ENCODE assay signal across 8 mouse cellular contexts in genomic region chr6:144339006-144339405, GRCm38 (mm10).
DNase-seq lines count a peak whose midpoint lies in the region; ATAC-seq and TF ChIP-seq lines count a peak whose summit lies in the region.
"Had no signal": no experiment of that assay in that cellular context is flagged by ENCODE, and none has a peak within 500 bp of the region (broad histone marks: within the 10 kb centered on the region; RNA-seq: fewer than 3 reads in every experiment).

No protein-coding gene starts in this region.

- H3K4me3 ChIP-seq in intestine, postnatal 0 days (ENCODE audit: low read depth, low read length): no peak overlapping the region
- H3K4me3 ChIP-seq in intestine, embryonic 16.5 days (ENCODE audit: low read length): no peak overlapping the region
- no peak overlapping the region for H3K4me3 ChIP-seq in CH12.LX (replicated peaks in 1 of 3; ENCODE audit: low read depth in 2 of 3, low read length in 2 of 3, poor library complexity in 1 of 3)

- no peak overlapping the region for H3K9ac ChIP-seq in intestine, postnatal 0 days (ENCODE audit: low read depth, low read length)
- H3K9ac ChIP-seq in intestine, embryonic 16.5 days (ENCODE audit: low read depth, low read length): no peak overlapping the region
- H3K9ac ChIP-seq in CH12.LX (ENCODE audit: insufficient read depth, low read depth): no peak overlapping the region

- no peak for TF ChIP-seq POLR2A in CH12.LX (IDR thresholded peaks at IDR 0.05; ENCODE audit: low read depth, low read length)

- H3K27me3 ChIP-seq in intestine, postnatal 0 days (replicated peaks; ENCODE audit: control insufficient read depth, insufficient read depth, low read length): no peaks in the 10 kb centered on the region
- H3K27me3 ChIP-seq in intestine, embryonic 16.5 days (replicated peaks; ENCODE audit: control insufficient read depth, insufficient read depth, low read length): no peaks in the 10 kb centered on the region
- H3K27me3 ChIP-seq in CH12.LX (replicated peaks): no peaks in the 10 kb centered on the region
- H3K27me3 ChIP-seq: Patski had no signal

- dilution Hi-C loops in CH12.LX (cut with MboI; ENCODE audit: extremely low pct_ligation_motif_present, extremely low pct_unique_long_range_greater_than_20kb, low sequenced_read_pairs): no loop called here

- in situ Hi-C loops in CH12.LX (cut with MboI; ENCODE audit: low pct_ligation_motif_present, low pct_unique_long_range_greater_than_20kb, low sequenced_read_pairs): loop anchor here (25.0 kb wide), 1 partner anchor 623 kb away; no protein-coding TSS in a partner anchor

- H3K9me3 ChIP-seq in intestine, postnatal 0 days (ENCODE audit: control insufficient read depth): no peaks in the 10 kb centered on the region
- peaks cover 5% of the 10 kb centered on the region; the same call in 1 of the 2 replicates for H3K9me3 ChIP-seq in intestine, embryonic 16.5 days (ENCODE audit: control insufficient read depth, low read length)
- peaks cover 4% of the 10 kb centered on the region for H3K9me3 ChIP-seq in CH12.LX (replicated peaks; ENCODE audit: low read length)

- no peak overlapping the region for H3K27ac ChIP-seq in intestine, postnatal 0 days (ENCODE audit: low read depth, low read length)
- H3K27ac ChIP-seq in intestine, embryonic 16.5 days (ENCODE audit: low read length): no peak overlapping the region
- H3K27ac ChIP-seq in CH12.LX (ENCODE audit: insufficient read depth, low read depth): no peak overlapping the region

- no peak for TF ChIP-seq EP300 in CH12.LX (IDR thresholded peaks at IDR 0.05; ENCODE audit: low read length)

- H3K79me2 ChIP-seq in CH12.LX (replicated peaks; ENCODE audit: control insufficient read depth, extremely low read depth, insufficient read depth, poor library complexity, severe bottlenecking): no peaks in the 10 kb centered on the region

- no peaks in the 10 kb centered on the region for H3K36me3 ChIP-seq in intestine, postnatal 0 days (ENCODE audit: control insufficient read depth, insufficient read depth)
- no peaks in the 10 kb centered on the region for H3K36me3 ChIP-seq in intestine, embryonic 16.5 days (ENCODE audit: control insufficient read depth, insufficient read depth, low read length)
- H3K36me3 ChIP-seq in CH12.LX (replicated peaks in 1 of 2; ENCODE audit: control insufficient read depth in 1 of 2, insufficient read depth in 1 of 2, low read length in 1 of 2): no peaks in the 10 kb centered on the region

- peak; percentile 63 for TF ChIP-seq CTCF in intestine, postnatal 0 days (IDR thresholded peaks at IDR 0.05; ENCODE audit: low read depth)
- TF ChIP-seq CTCF in CH12.LX (conservative IDR thresholded peaks at IDR 0.05 in 1 of 2, IDR thresholded peaks at IDR 0.05 in 1 of 2; ENCODE audit: low read depth in 2 of 2, low read length in 2 of 2): peak in 1 of 2 experiments; percentile 33; a peak in 2 of 4 replicates

- 74% methylated on average over 13 of the region's 13 CpGs for WGBS in intestine, postnatal 0 days
- WGBS in intestine, embryonic 16.5 days: 68% methylated on average over 13 of the region's 13 CpGs

- intact Hi-C loops in left cerebral cortex, postnatal 25 days (cut with DNase I): loop anchor here (10.0 kb wide), 1 partner anchor 626 kb away; no protein-coding TSS in a partner anchor

- no peak for ATAC-seq in intestine, postnatal 0 days
- no peak for ATAC-seq in intestine, embryonic 16.5 days
- ATAC-seq: Patski had no signal

- H3K4me1 ChIP-seq in intestine, postnatal 0 days (replicated peaks; ENCODE audit: control insufficient read depth, insufficient read depth, low read length): no peaks in the 10 kb centered on the region
- H3K4me1 ChIP-seq in intestine, embryonic 16.5 days (ENCODE audit: control insufficient read depth, insufficient read depth, low read length): no peaks in the 10 kb centered on the region
- H3K4me1 ChIP-seq in CH12.LX (ENCODE audit: control insufficient read depth in 1 of 2, insufficient read depth in 2 of 2): no peaks in the 10 kb centered on the region

- H3K4me2 ChIP-seq in intestine, postnatal 0 days (replicated peaks; ENCODE audit: low read depth): no peak overlapping the region
- no peak overlapping the region for H3K4me2 ChIP-seq in intestine, embryonic 16.5 days (ENCODE audit: low read depth, low read length)
- no peak overlapping the region for H3K4me2 ChIP-seq in CH12.LX (ENCODE audit: insufficient read depth, low read depth, poor library complexity, severe bottlenecking)

- DNase-seq in CH12.LX (ENCODE audit: extremely low read depth) (peak; percentile 20), ZHBTc4 (ENCODE audit: low read depth, low spot score) (peak; percentile 50)
- peak; percentile 28 to 50 for DNase-seq in left cerebral cortex, postnatal 25 days (ENCODE audit: low spot score in 2 of 2)
- no peak for DNase-seq in thymus, adult 18-20 months
- no peak for DNase-seq in adrenal gland, postnatal 10 days

- peak; percentile 40 for TF ChIP-seq RAD21 in CH12.LX (IDR thresholded peaks at IDR 0.05; ENCODE audit: low read depth, low read length)

TF ChIP-seq in CH12.LX, 34 proteins besides CTCF, POLR2A, EP300 and RAD21:
- no peak for TF ChIP-seq SIN3A (IDR thresholded peaks at IDR 0.05; ENCODE audit: low read length)
- no peak for TF ChIP-seq GABPA (IDR thresholded peaks at IDR 0.05; ENCODE audit: insufficient replicate concordance, low read depth, low read length)
- TF ChIP-seq E2F4 (IDR thresholded peaks at IDR 0.05; ENCODE audit: insufficient replicate concordance, low read depth, low read length): no peak
- TF ChIP-seq USF1 (IDR thresholded peaks at IDR 0.05; ENCODE audit: low read depth, low read length): no peak
- TF ChIP-seq MXI1 (IDR thresholded peaks at IDR 0.05; ENCODE audit: low read depth, low read length): no peak
- TF ChIP-seq HCFC1 (IDR thresholded peaks at IDR 0.05; ENCODE audit: low read depth, low read length): no peak
- TF ChIP-seq JUN (IDR thresholded peaks at IDR 0.05; ENCODE audit: insufficient read depth, low read depth, low read length): no peak
- TF ChIP-seq BHLHE40 (IDR thresholded peaks at IDR 0.05; ENCODE audit: low read depth, low read length): no peak
- no peak for TF ChIP-seq ETS1 (conservative IDR thresholded peaks at IDR 0.05; ENCODE audit: low read depth, low read length)

Comparison
In these comparisons a context has a peak if more than half of its experiments do, and no peak if none do; other contexts are left out.
1. DNase-seq: peak in CH12.LX (single experiment), ZHBTc4 (single experiment) and left cerebral cortex, postnatal 25 days (2 of 2); none in thymus, adult 18-20 months (0 of 2) and adrenal gland, postnatal 10 days (single experiment).